Mouse (Mus musculus) kidney, postnatal 0 days (tissue): ENCODE data around the gene Syf2. TPM values are rescaled to one million over a fixed set of nuclear protein-coding genes. Genes with fewer than 3 reads are reported as not detected.

Source experiments
- ATAC-seq: fragments of 200-750 bp; cut with Nextera tagmentation; replicated peaks from 2 replicates; pipeline ENCODE4 v1.8.0; 2017; ENCODE audit warnings: low read depth, moderate number of reproducible peaks, moderate TSS enrichment, moderate library complexity; ENCODE audit not compliant: low FRiP score
- DNase-seq: peaks from one replicate; pipeline ENCODE4 v3.0.0-alpha.2; 2016; ENCODE audit warnings: low spot score
- H3K27ac ChIP-seq: fragments of 300-500 bp; sonication (generic); 2 replicates; pipeline ENCODE4 v1.5.1; 2014; ENCODE audit warnings: mild to moderate bottlenecking
- H3K27me3 ChIP-seq: fragments of 300-500 bp; sonication (generic); 2 replicates; pipeline ENCODE4 v1.6.1; 2014; ENCODE audit warnings: low read length, mixed read lengths; ENCODE audit not compliant: insufficient read depth
- H3K36me3 ChIP-seq: fragments of 300-500 bp; sonication (generic); 2 replicates; pipeline ENCODE4 v1.6.1; 2014; ENCODE audit warnings: low read length, mixed read lengths; ENCODE audit not compliant: insufficient read depth
- H3K4me1 ChIP-seq: fragments of 300-500 bp; sonication (generic); replicated peaks from 2 replicates; pipeline ENCODE4 v1.6.1; 2014; ENCODE audit warnings: antibody characterized with exemption, low read length, mixed read lengths; ENCODE audit not compliant: insufficient read depth
- H3K4me2 ChIP-seq: fragments of 300-500 bp; sonication (generic); 2 replicates; pipeline ENCODE4 v1.6.1; 2014; ENCODE audit warnings: mild to moderate bottlenecking, low read length, moderate library complexity, mixed read lengths
- H3K4me3 ChIP-seq: fragments of 300-500 bp; sonication (generic); replicated peaks from 2 replicates; pipeline ENCODE4 v1.5.1; 2014; ENCODE audit warnings: low read depth, low read length
- H3K9ac ChIP-seq: fragments of 300-500 bp; sonication (generic); 2 replicates; pipeline ENCODE4 v1.6.1; 2014; ENCODE audit warnings: low read depth, low read length
- H3K9me3 ChIP-seq: fragments of 300-500 bp; sonication (generic); replicated peaks from 2 replicates; pipeline ENCODE4 v1.6.1; 2016; ENCODE audit warnings: low read length, inconsistent platforms, mixed read lengths
- CTCF ChIP-seq: IDR thresholded peaks from 2 replicates; pipeline ENCODE4 v1.5.1; 2016; ENCODE audit warnings: antibody characterized with exemption, low read depth, mild to moderate bottlenecking, moderate library complexity
- WGBS: fragments of 180-500 bp; shearing (Covaris S2); extraction: QIAGEN DNeasy Blood & Tissue Kit; methylation state at CpG from one replicate; pipeline ENCODE4 v1.1.7; 2014; 5-methylcytosine and 5-hydroxymethylcytosine counted together
- polyA plus RNA-seq: library from polyadenylated mRNA; unstranded; fragments of >200 nt; fragmentation: Nextera tagmentation; extraction: Ambion mirVana; gene quantifications from 2 replicates; pipeline ENCODE4 v1.2.1, GENCODE M21; 2015

Gene Syf2
- polyA plus RNA-seq, 1 experiment from 2014 or later = 120 TPM

GRCm38 (mm10) chr4:134927815-134928463 is 2.8 kb upstream of the Syf2 start:
- no peak for DNase-seq
- no peak for TF ChIP-seq CTCF
- Histone ChIP-seq H3K27ac (no peak overlapping the region), H3K9ac (no peak overlapping the region), H3K36me3 (peaks cover 30% of the 10 kb centered on the region), H3K4me2 (no peak overlapping the region), H3K4me3 (no peak overlapping the region), H3K4me1 (peaks cover 11% of the 10 kb centered on the region), H3K9me3 (no peaks in the 10 kb centered on the region), H3K27me3 (no peaks in the 10 kb centered on the region)
- no peak for ATAC-seq
- 70% methylated on average over 5 of the region's 5 CpGs for WGBS

GRCm38 (mm10) chr4:134928464-134928836 is 2.2 kb upstream of the Syf2 start:
- Histone ChIP-seq H3K9me3 (no peaks in the 10 kb centered on the region), H3K4me2 (no peak overlapping the region), H3K4me3 (no peak overlapping the region), H3K4me1 (peaks cover 11% of the 10 kb centered on the region), H3K9ac (no peak overlapping the region), H3K27me3 (no peaks in the 10 kb centered on the region), H3K27ac (no peak overlapping the region), H3K36me3 (peaks cover 30% of the 10 kb centered on the region)
- DNase-seq = no peak
- 87% methylated on average over 1 of the region's 1 CpGs for WGBS
- TF ChIP-seq CTCF = no peak
- ATAC-seq = no peak

DNA sequence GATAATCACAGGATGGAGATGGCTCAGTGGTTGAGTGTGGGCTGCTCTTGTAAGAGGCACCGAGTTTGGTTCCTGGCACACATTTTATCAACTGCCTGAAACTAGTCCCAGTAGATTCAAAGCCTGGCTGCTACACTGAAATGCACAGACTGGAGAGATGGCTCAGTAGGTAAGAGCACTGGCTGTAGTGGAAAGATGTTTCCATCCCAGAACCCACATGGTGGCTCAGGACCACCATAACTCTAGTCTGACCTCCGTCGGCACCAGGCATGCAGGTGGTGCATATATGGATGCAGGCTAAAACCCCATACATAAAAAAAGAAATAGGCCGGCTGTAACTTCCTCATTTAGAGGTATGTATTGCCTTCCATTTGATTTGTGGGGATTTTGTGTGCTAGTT is 1.2 kb upstream of the Syf2 start:
- Histone ChIP-seq H3K9ac (no peak overlapping the region), H3K27me3 (no peaks in the 10 kb centered on the region), H3K9me3 (no peaks in the 10 kb centered on the region), H3K4me3 (no peak overlapping the region), H3K4me1 (peaks cover 11% of the 10 kb centered on the region), H3K27ac (no peak overlapping the region), H3K36me3 (peaks cover 39% of the 10 kb centered on the region), H3K4me2 (no peak overlapping the region)
- 82% methylated on average over 4 of the region's 4 CpGs for WGBS
- DNase-seq = no peak
- no peak for TF ChIP-seq CTCF
- no peak for ATAC-seq

DNA sequence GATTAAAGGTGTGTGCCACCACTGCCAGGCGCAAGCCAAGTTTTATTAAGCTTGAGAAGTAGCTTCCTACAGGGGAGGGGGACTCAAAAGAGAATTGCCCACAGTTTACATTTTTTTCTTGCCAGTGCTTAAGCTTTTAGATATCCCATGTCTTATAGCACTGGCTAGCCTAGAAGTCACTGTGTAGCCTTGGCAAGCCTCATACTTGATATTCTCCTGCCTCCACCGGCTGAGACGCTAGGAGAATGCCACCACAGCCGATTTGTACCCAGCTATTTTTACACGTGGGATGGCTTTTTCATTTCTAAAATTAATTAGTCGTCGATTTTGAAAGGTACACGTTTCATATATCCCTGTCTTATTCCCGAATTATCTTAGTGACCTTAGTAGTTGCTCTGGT is 508 bp upstream of the Syf2 start:
- peak overlapping the region; percentile 80 for H3K4me2 ChIP-seq
- H3K36me3 ChIP-seq = peaks cover 45% of the 10 kb centered on the region
- no peaks in the 10 kb centered on the region for H3K27me3 ChIP-seq
- H3K4me3 ChIP-seq = peak overlapping the region; percentile 96
- H3K4me1 ChIP-seq = peaks cover 11% of the 10 kb centered on the region
- no peak for TF ChIP-seq CTCF
- WGBS = 28% methylated on average over 9 of the region's 9 CpGs
- DNase-seq = no peak
- no peak for ATAC-seq
- no peaks in the 10 kb centered on the region for H3K9me3 ChIP-seq
- 0 out of 2 replicates have a peak overlapping the region, but pooled peaks have one; percentile 93 for H3K9ac ChIP-seq
- H3K27ac ChIP-seq = peak overlapping the region; percentile 90

- no peak for ATAC-seq
- 37% methylated on average over 17 of the region's 17 CpGs for WGBS
- TF ChIP-seq CTCF = no peak
These were observed 6.8 kb downstream of the Syf2 start for GRCm38 (mm10) chr4:134937240-134938176.

DNA sequence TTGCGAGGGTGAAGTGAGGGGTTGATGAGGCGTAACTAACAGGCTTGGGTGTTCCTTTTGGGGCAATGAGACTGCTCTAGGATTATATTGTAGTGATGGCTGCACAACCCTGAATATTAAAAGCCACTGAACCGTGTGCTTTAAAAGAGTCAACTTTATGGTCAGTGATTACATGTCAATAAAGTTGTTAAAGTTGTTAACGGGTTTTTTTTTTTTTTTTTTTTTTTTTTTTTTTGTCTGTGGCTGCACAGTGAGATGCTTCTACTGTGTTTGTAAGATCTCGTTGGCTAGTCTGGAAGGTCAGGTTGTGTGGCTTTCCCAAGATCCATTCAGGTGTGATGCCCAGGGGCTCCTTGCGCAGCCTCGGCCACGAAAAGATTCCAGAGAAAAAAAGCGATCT is 9.2 kb downstream of the Syf2 start:
- ATAC-seq (no peak), DNase-seq (no peak)
- no peak for TF ChIP-seq CTCF
- 26% methylated on average over 9 of the region's 9 CpGs for WGBS
- Histone ChIP-seq H3K36me3 (peaks cover 19% of the 10 kb centered on the region), H3K4me2 (peak overlapping the region; percentile 47), H3K27ac (no peak overlapping the region), H3K9me3 (no peaks in the 10 kb centered on the region), H3K9ac (no peak overlapping the region), H3K27me3 (no peaks in the 10 kb centered on the region), H3K4me3 (0 out of 2 replicates have a peak overlapping the region, but pooled peaks have one; percentile 5), H3K4me1 (no peaks in the 10 kb centered on the region)

More at GRCm38 (mm10) chr4:134937240-134938176, 6.8 kb downstream of the Syf2 start:
- H3K4me3 ChIP-seq = no peak overlapping the region
- H3K9me3 ChIP-seq = no peaks in the 10 kb centered on the region
- H3K4me2 ChIP-seq = no peak overlapping the region
- H3K9ac ChIP-seq = no peak overlapping the region
- no peak for DNase-seq
- H3K27me3 ChIP-seq = no peaks in the 10 kb centered on the region
- H3K36me3 ChIP-seq = peaks cover 31% of the 10 kb centered on the region
- H3K27ac ChIP-seq = no peak overlapping the region
- H3K4me1 ChIP-seq = no peaks in the 10 kb centered on the region
